In the genomic region with DNA sequence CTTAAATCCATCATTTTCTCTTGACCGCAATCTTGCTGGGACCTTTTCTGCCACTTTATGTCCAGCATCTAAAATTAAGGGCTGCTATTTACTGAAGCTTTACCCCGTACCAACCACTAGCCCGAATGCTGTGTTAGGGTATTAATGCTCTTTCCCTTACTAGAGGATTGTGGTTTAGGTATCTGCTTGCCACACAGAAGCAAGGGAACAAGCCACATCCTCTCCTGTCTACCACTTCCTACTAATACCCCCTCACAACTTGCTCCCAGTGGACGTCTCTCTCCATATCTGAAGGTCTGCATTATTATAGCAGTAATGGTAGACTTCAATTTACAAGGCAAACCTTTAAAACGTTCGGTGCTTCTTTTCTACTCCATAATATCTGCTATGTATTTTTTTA, we compare ENCODE assay signal across 25 mouse cellular contexts.
"Had no signal": no experiment of that assay in that cellular context is flagged by ENCODE, and none has a peak within 500 bp of the region (broad histone marks: within the 10 kb centered on the region; RNA-seq: fewer than 3 reads in every experiment).

No protein-coding gene starts in this region.

- DNase-seq: kidney, adult 8-10 months; kidney, postnatal 10 days; kidney, postnatal 36 days; layer of hippocampus, postnatal 36 days; left cerebral cortex, postnatal 4 days; liver, postnatal 0 days; lung, embryonic 14.5 days; right cerebral cortex, adult 18-20 months; right cerebral cortex, postnatal 14 days; right cerebral cortex, postnatal 4 days; thymus, adult 2 months; thymus, postnatal 14 days; thymus, postnatal 4 days had no signal

- H3K27me3 ChIP-seq: kidney, embryonic 15.5 days; limb, embryonic 12.5 days; limb, embryonic 15.5 days; midbrain, embryonic 13.5 days had no signal

- H3K4me3 ChIP-seq: kidney, embryonic 15.5 days; left cerebral cortex, adult 2 months; limb, embryonic 12.5 days; limb, embryonic 15.5 days; midbrain, embryonic 10.5 days; midbrain, embryonic 13.5 days; myocyte had no signal

- H3K27ac ChIP-seq: kidney, embryonic 15.5 days; left cerebral cortex, adult 2 months; limb, embryonic 12.5 days; limb, embryonic 15.5 days; liver, embryonic 14.5 days; macrophage; midbrain, embryonic 10.5 days; midbrain, embryonic 13.5 days; stomach, postnatal 0 days had no signal

- H3K4me1 ChIP-seq: kidney, embryonic 15.5 days; limb, embryonic 12.5 days; limb, embryonic 15.5 days; midbrain, embryonic 10.5 days; midbrain, embryonic 13.5 days had no signal

- ATAC-seq: liver, postnatal 0 days; lung, postnatal 0 days; midbrain, embryonic 13.5 days; midbrain, embryonic 16.5 days had no signal

- H3K9me3 ChIP-seq: kidney, embryonic 15.5 days; limb, embryonic 12.5 days; limb, embryonic 15.5 days; midbrain, embryonic 10.5 days; midbrain, embryonic 13.5 days had no signal

- H3K9ac ChIP-seq: kidney, embryonic 15.5 days; limb, embryonic 12.5 days; limb, embryonic 15.5 days; liver, embryonic 14.5 days; liver, postnatal 0 days; lung, embryonic 14.5 days; midbrain, embryonic 13.5 days had no signal

- H3K36me3 ChIP-seq: kidney, embryonic 15.5 days; limb, embryonic 12.5 days; limb, embryonic 15.5 days; midbrain, embryonic 10.5 days; midbrain, embryonic 13.5 days had no signal
